Mouse (Mus musculus) cerebellum, postnatal 25 days (tissue): Measurements from ENCODE around the gene Col11a2.
"Not testable (repeated sequence)": the region's sequence is repeated elsewhere in the genome, so short reads cannot be mapped to it uniquely, and the experiment has no call there.

Experiments used
- DNase-seq, 2 experiments: peaks; one replicate each; pipeline ENCODE4 v3.0.0; 2021; ENCODE audit warnings: mixed read lengths in 2 of 2

Col11a2 gene

DNA sequence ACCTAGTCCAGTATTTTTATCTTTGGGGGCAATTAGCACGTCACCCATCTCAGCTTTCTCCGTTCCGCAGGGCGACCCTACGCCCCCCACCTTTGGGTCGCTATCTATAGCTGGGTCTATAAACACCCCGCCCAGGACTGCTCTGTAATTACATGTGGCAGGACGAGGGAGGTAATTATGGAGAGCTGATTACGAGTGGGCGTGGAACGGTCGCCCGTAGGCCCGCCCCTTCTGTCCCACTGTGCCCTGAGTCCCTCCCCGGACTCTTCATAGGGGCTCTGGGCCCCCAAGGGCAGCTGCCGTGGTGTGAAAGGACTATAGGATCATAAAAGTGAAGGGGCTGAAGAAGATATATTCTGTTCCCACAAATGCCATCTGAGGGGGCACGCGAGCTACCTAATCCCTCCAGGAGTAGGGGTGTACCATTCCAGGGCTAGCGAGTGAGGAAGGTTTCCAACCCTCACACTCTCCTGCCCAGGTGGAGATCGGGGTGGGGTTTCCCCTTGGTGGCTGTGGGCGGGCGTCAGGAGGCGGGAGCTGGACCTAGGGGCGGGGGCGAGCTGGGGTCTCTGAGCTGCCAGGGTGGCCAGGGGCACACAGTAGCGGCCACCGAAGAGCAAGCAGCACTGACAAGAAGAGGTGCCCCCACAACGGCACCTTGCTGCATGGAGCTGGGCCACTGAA, at the start of gene Col11a2:
Gene Col11a2, plus strand, starts transcription at position 560 of the 684 bp plus-strand sequence.
- peak; percentile 26 to 49 for DNase-seq

DNA sequence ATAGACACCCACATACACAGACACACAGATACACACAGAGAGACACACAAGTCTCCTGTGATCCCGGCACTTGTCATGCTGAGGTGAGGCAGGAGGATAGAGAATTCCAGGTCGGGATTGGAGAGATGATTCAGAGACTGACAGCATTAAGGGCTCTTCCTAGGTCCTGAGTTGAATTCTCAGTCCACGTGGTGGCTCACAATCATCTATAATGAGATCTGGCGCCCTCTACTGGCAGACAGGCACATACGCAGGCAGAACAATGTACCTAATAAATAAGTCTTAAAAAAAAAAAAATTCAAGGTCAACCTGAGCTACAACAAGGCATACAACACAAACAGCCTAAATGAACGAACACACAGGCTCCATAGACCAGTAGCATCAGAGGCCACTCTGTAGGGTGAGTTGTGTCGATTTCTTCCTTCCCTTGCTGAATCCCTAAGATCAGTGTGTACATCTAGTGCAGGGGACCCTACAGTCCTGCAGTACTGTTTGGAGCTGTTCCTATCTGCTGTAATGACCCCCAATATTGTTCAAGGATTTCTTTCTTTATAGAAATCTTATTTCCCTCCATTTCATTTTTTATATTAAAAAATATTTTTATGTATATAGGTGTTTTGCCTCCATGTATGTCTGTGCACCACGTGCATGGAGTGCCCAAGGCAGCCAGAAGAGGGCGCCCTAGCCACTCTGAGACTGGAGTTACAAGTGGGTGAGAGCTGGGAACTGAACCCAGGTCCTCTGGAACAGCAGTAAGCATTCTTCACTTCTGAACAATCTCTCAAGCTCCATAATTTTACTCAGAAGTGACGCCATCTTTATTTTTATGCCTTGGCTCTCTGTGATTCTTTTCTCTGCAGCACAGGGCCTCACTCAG, 47.2 kb upstream of the Col11a2 start:
- peak; percentile 45 to 72 for DNase-seq

DNA sequence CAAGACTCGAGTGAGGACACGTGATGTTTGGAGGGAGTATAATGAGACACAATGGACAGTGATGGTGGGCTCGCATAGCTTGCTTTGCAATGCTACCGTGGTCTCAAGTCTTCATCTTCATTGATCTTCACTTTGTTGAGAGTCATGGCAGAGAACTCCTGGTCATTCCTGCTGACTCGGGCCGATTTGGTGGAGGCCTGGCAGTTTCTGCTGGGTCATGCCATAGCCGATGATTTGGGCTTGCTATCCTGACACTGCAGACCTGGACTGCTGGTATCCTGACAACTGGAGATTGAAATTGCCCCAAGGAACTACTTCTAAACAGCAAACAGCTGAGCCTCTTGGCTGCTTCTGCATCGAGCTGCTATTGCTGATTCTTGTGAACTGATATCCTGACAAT, 44.3 kb upstream of the Col11a2 start:
- no peak for DNase-seq

DNA sequence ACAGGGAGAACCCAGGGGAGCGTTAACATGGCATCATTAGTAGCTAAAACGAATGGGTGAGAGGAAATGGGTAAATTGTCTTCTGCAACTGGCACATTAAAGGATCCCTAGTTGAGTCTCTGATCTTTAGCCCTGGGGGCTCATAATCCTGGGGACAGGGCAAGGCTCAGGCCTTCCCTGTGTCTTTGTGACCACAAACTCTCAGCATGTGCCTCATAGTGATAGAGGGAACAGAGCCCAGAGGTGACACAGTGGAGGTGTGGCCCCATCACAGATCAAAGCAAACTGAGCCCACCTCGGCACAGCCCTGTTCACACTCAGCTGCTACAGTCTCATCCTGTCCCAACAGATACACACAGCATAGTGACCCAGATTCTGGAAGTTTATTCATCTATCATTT, 43.6 kb upstream of the Col11a2 start:
- no peak for DNase-seq

DNA sequence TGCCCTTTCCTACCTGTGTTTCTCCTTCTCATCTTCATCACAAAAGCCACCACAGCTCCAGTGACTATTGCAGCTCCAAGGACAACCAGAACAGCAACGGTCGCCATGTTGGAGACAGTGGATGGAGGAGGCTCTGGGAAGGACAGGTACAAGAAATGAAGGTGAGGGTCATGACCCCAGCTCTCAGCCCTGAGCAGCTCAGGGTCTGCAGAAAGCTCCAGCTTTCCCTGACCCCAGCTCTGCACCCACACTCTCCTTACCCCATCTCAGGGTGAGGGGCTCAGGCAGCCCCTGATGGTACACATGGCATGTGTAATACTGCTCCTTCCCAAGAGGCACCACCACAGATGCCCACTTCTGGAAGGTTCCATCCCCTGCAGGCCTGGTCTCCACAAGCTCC, 42.2 kb upstream of the Col11a2 start:
- DNase-seq: not testable (repeated sequence)

DNA sequence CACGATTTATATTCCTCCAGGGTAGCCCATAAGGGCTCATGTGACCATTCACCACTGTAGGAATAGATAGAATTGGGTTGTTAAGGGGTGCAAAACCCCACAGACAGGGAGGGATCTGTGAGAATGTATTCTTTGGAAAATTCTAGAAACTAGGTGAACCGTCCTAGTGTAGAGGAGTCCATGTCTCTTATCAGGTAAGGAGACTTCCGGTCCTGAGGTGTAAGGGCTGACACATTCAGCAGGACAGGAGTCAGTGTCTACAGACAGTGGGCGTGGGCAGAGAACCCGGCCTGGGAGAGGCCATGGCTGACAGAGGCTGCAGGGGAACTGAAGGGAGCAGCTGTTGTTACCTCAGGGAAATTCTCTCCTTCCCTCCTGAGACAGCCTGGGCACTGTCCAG, 40.5 kb upstream of the Col11a2 start:
- not testable (repeated sequence) for DNase-seq

DNA sequence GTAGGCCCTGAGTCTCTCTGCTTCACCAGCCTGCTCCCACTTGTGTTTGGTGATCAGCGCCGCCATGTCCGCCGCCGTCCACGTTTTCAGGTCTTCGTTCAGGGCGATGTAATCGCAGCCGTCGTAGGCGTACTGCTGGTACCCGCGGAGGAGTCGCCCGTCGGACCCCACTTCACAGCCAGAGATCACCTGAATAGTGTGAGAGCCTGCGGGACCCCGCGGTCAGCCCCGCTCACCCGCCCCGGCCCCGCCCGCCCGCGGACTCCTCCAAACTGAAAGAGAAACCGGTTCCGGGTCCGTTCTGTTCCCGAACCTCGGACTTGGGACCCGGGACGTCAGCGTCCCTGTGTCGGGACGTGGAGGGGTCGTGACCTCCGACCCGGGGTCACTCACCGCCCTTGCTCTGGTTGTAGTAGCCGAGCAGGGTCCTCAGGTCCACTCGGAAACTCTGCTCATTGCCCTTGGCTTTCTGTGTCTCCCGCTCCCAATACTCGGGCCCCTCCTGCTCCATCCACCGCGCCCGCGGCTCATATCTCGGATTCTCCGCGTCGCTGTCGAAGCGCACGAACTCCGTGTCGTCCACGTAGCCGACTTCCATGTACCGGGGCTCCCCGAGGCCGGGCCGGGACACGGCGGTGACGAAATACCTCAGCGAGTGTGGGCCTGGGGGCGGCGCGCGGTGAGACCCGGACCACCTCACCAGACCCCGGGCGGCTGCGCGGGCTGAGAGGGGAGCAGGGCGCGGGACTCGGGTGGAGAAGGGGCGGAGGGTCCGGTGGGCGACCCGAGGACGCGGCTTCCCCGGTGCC, 39.7 kb upstream of the Col11a2 start:
- DNase-seq: no peak

DNA sequence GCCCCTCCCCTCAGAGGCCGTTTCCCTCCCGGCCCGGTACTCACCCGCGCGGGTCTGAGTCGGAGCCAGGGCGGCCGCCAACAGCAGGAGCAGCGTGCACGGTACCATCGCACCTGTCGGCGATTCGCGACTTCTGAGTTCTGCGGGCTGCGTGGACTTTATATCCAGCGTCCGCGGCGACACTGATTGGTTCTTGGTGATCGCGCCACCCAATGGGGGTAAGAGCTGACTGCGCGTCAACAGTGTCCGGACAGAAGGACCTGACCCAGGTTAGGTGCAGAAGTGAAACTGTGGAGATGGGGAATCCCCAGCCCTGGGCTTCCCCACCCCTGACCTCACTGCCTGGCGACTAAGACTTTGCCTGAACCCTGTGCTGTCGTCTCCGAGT, 39.1 kb upstream of the Col11a2 start, which contains the start of gene H2-K1:
Gene H2-K1, minus strand, starts transcription at position 198 of the 388 bp plus-strand sequence.
- DNase-seq: peak; percentile 55 to 74

DNA sequence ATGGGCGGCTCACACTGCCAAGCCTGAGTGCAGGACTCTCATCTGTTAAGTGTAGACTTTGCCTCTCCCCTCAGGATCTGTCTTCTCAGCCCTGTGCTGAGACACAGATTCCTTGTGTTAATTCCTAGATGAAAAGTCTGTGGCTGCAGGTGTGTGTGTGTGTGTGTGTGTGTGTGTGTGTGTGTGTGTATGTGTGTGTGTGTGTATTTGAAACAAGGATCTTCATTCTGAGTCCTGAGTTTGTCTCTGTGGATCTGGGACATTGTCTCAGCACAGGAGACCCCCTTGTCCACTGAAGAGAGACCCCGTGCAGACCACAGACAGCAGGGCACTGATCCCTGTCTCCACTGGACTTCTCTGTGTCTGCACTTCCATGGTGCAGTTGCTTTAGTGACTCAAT, 38.4 kb upstream of the Col11a2 start:
- not testable (repeated sequence) for DNase-seq

DNA sequence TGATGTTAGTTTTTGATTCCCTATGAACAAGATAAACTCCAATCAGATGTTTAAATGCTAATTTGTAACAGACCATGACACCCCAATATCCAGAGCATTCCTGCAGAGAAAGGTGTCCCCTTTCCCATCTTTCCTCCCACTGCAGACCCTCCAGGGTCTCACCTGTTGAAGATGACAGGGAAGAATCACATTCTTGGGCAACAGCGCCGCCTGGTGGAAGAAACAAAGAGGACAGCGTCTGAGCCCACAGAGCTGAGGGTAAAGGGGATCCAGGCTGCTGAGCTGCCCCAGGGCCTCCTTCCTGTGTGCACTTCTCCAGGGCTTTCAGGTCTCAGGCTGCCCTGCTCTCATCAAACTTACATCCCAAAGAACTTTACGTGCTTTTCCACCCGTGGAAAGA, 35.8 kb upstream of the Col11a2 start:
- DNase-seq: peak in 1 of 2 experiments; percentile 59

DNA sequence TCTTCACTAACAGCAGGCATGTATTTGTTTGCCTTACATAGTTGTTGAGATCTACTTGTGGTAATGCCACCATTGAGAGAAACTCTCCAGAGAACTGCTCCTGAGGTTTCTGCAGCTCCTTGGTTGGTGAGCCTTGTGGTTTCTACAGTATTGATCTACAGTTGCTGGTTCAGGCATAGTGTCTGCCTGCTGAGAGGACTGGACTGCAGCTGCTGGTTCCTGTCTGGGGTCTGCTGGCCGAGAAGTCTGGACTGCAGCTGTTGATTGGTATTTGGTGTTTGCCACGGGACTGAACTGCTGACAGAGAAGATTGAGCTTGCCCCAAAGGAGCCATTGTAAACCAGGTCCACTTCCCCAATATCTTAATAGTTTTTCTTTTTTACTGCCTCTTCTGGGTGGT, 32.7 kb upstream of the Col11a2 start:
- no peak for DNase-seq

DNA sequence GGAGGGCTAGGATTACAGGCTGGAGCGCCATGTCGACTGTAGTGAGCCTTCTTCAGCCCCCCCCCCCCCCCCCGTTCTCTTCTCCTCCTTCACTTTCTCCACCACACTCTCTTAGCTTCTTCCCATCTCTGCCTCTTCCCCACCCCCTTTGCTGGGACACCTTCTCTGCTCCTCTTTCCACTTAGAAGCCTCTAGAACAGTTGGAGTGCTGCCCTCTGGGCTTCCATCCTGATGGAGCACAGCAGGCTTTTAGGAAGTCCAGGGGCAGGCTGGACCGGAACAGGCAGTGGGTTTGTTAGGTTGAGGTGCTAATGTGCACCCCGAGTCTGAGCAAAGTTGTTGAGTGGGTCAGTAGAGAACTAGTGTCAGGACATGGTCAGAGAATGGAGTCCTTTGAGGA, 29.1 kb upstream of the Col11a2 start:
- DNase-seq: no peak

DNA sequence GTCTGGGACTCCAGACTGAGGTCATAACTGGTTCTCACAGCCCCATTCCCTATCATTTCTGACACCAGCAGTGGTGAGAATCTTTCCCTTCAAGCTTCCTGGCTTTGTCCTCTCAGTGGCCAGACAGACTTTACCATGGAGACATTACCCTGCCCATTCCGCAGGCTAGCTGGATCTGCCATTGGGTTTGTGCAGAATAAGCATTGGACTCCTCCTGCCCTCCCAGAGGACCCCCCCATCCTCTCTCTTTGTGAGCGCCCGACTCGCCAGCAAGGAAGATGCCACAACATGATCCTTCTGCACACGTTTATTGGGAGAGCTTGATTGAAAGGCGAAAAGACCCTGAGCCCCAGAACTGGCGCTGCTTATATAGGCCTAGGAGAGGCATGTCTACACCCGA, 25.8 kb upstream of the Col11a2 start:
- DNase-seq: no peak

DNA sequence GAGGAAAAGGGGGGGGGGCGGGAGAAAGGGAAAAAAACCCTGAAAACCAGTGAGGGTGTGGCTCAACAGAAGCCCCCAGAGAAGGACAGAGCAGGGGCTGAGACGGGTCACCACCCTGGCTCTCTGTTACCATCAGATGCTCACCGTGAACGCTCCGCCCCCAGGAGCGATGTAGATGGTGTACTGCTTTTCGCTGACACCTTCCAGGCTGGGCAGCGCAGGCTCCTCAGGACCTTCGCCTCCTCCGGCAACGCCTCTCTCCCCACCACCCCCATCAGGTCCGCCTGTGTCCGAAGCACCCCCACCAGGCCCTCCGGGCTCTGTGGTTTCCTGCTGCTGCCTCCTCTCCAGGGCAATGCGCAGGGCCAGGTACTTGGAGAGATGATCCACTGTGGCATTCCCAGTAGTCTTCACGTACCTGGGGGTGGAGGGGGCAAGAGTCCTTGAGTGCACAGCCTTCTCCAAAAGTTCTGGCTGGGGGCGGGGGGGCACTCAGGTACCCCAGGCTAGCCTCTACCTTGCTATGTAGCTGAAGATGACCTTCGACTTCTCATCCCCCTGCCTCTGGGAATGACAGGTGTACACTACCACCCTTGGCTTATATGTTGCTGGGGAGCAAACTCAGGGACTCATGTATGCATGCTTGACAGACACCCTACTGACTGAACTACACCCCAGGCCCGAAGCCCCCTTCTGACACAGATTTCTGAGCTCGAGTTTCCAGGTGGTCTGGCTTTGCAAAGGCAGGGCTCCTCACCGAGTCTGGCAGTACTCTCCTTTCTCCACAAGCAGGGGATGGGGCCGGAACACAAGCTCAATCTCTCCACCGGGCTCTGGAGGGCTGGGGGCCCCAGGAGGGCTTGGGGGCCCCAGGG, 17.5 kb upstream of the Col11a2 start:
- DNase-seq: peak in 1 of 2 experiments; percentile 17

DNA sequence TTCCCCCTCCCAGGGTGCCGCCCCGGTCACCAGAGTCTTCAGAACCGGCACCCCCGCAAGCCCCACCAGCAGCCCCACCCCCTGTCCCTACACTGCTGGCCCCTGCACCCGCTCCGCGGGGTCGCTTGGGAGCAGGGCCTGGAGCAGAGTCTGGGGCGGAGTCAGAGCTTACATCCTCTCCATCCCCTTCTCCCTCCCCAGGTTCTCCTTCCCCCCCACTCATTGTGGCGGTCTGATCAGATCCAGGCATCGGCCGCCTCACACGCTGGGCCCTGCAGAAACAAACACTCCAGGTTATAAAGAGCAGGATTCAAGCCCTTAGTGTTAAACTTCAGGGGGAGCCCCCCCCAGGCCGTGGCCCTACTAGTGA, 16.8 kb upstream of the Col11a2 start:
- peak in 1 of 2 experiments; percentile 21 for DNase-seq

DNA sequence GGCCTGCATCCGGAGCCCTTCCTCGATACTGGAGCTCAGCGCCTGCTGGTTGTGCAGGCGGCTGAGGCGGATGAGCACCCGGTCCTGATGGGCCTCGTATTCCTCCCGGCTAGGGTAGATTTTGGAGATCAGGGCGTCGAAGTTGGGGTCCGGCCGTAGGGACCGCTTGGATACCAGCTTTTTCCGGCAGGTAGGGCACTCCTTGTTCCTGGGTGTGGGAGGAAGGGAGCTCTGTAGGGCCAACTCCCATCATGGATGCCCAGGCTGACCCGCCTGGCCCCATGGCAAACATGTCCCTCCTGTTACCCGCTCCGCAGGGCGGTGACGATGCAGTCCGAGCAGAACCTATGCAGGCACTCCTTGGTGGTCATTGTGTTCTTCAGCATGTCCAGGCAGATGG, 16.2 kb upstream of the Col11a2 start:
- no peak for DNase-seq

DNA sequence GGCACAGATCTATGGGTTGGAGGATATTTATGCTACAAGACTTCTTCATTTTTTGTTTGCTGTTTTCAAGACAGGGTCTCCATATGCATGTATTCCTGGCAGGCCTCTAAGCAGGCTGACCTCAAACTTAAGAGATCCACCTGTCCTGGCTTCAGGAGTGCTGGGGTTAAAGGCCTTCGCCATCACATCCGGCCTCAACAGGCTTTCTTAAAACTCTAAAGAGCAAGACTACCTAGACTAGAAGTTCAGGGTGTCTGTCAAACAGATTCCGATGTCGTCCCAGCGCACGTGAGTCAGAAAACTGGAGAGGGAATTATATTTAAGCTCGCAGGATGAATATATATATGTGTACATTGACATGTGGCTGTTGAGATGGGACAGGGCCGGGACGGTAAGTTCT, 15.6 kb upstream of the Col11a2 start:
- no peak for DNase-seq

DNA sequence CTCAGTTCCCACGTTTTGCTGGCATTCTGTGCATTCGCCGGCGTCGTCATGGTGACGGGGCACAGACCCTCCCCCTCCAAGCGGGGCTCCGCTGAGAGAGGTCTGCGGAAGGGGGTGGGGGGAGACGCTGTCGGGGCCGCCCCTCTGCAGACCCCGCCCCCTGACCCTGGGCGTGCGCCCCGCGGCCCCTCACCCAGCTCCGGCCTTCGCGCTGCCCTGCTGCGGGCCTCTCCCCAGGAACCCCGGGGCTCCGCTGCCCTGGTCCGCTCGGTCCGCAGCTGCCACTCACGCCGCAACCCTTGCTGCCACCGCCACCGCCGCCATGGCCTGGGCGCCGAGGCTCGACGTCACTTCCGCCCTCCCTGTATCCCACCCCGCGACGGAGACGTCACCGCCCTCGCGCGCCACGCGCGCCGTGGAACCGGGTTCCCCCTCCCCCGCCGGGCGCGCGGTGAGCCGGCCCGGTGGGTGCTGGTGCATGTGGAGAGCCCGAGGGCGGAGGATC, 14.9 kb upstream of the Col11a2 start, which contains the start of gene Ring1:
Gene Ring1, minus strand, starts transcription at position 364 of the 505 bp plus-strand sequence.
- DNase-seq: peak; percentile 91 to 94

DNA sequence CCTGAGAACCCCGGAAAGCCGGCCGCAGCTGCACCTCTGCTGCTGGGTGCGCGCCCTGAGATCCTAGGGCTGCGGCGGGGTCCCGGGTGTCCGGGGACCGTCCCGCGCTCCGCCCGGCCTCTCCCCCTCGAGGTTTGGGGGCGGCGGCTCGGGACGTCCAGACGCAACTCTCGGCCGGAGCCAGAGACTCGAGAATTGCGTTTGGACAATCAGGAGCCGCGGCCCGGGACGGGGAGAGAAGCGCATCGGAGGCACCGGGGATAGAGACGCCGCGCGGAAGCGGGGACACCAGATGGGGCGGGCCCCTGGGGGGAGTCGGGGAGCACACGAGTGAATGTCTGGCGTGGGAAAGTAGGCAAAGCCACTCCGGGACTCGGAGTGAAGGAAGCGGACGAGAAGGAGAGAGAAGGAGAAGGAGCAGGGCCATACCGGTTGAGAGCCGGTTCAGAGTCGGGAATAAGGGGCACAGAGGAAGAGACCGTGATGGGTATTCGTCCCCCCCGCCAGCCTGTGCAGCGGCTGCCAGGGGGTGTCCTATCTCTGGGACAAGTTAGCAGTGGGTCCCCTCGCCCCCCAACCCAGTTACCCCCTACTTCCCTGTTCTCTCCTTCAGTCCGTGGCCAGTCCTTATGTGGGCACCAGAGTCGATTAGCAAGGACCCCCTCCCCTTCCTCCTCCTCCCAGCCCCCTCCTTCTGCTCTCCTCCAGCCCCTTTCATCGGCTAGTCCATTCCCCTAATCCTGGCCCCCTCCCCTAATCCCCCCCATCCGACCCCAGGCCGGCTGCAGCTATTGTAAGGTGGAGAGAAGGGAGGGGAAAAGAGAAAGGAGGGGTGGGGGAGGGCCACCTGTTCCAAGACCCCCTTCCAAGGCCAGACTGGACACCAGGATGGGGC, 14.1 kb upstream of the Col11a2 start:
- peak in 1 of 2 experiments; percentile 64 for DNase-seq

DNA sequence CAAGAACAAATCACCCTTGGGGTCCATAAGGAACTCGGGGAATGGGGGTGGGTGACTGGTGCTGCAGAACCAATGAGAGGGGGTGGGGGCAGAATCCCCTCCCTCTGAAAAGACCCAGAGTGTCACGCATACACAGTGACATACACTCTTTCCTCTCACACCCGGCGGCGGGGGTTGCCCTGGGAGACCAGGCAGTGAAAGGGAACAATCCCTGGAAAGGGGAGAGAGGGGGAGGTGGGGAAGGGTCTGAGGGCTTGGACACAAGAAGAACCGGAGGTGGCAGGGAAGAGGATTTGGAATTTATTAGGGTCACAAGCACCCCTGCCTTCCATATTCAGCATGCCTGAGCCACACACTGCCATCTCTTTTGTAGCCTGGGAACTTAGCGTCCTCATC, 13.5 kb upstream of the Col11a2 start:
- peak in 1 of 2 experiments; percentile 25 for DNase-seq

DNA sequence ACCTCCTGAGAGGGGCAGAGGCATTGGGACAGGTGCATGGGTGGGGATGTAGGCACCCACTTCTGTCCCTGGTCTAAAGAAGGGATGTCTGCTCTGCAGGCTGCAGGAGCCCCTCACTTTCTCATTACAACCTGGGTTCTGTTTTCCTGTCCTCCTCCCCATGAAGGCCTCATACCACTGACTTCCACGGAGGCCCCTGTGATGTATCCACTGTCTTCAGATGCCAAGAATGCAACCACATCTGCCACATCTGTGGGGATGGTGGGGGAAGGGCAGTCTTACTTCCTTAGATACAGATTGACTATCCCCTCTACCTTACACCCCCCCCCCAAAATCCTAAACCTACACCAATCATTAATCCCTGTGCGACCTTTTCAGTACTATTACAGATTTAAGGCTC, 13.0 kb upstream of the Col11a2 start:
- no peak for DNase-seq
